Mouse (Mus musculus): ENCODE data around the gene Rpp25l.
A peak's percentile ranks its signal among the peaks of the same experiment; 100 is the strongest.
"Not testable (repeated sequence)": the region's sequence is repeated elsewhere in the genome, so short reads cannot be mapped to it uniquely, and the experiment has no call there.

The Rpp25l gene

DNA sequence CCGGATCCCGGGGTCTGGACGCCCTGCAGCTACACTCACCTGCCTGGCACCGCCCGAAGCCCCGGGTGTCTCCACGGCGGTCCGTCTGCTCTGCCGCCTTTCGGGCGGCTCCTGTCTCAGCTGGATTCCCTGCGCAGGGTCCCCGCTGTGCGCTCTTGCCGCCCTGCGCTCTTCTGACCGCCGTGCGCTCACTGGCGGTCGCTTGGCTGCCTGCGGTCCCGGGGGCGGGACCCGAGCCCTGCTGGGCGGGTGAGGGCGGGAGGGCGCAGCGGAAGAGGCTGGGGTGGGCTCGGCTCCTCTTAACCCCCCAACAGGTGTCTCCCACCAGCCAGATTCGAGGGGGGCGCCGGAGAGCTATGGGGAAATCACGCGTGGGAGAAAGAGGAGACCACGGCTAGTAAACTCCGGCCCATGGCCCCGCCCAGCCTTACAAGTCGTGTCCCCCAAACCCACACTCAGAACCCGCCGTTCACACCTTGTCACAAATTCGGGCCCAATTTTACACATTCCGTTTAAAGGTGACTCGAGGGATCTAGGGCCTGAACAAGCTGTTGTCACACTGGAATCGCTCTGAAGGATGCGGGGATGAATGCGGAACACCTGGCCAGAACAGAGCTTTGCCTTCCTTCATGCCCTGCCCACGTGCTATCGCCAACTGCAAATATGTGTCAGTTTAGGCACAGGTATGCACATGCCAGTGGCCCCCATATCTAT is 17.9 kb upstream of the Rpp25l start, which contains the start of gene Arid3c:
Gene Arid3c (minus strand): TSS at position 91 of the 714 bp plus-strand sequence.
- no peak for DNase-seq

DNA sequence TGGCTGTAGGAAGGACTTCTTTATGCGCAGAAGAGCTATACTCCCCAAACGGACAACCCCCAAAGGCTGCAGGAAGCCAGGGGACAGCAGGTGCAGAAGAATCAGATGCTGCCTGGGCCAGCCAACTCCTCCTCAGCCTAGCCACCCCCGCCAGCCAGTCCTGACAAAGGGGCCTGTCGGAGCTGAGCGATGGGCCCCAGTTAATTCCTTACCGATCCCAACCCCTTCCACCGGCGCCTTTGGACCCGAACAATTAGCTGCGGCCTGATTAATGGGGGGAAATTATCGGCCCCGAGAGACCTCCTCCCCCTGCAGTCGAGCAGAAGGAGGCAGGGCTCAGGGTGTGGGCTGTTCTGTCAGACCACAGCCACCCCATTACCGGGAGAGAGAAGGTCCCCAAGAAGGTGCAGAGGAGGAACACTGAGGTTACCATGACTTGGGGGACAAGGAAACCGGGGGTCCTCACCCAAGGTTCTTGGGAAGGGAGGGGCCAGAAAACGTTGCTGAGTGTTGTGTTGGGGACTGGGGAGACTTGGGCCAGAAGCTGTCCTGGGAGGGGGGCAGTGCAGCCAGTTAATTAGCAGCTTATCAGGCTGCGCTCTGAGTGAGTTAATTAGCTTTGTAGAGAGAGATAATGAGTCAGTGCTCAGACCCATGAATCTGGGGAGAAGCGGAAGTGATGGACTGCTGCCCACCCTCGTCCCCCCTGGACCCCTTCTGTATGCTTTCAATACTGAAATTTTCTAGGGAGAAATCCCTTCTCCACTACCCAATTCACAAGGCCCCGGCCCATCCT is 13.7 kb upstream of the Rpp25l start:
- DNase-seq: no peak

DNA sequence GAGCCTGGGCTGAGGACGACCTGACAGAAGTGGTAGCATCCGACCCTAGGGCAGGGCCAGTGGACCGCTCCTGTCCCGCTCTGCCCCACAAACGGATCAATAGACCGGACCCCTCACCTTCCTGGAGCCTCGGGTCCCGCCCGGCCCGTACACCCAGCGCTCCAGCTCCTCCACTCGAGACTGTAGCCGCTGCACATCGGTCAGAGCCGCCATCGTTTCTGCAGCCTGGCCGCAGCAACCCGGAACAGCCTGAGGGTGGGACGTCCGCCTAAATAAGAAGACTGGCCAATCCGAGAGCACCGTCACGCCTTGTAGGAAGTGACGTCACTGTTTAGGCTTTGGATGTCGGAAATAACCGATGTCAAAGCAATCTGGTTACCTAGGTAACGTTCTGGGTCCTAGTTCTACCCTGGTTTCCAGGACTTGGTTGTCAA is 9.6 kb upstream of the Rpp25l start, which contains the start of gene Dctn3:
Gene Dctn3 (minus strand): TSS at position 253 of the 434 bp plus-strand sequence.
- DNase-seq: peak; percentile 97

DNA sequence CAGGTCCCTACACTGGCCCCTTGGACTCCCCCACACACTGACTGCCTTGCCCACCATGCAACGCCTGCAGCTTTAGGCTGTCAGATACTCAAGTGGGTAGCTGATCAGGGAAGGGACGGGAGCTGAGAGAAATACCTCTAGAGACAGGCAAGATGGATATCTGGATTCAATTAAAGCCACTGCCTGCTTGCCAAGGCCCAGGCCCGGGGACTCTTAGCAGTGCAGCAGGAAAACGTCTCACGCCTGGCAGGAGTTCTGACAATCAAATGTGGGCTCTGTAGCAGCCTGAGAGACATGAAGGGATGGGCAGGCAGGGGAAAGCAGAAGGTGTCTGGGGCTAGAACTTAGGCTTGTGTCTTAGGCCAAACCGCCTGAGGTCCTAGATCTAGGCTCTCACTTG is 3.5 kb upstream of the Rpp25l start:
- DNase-seq: no peak

DNA sequence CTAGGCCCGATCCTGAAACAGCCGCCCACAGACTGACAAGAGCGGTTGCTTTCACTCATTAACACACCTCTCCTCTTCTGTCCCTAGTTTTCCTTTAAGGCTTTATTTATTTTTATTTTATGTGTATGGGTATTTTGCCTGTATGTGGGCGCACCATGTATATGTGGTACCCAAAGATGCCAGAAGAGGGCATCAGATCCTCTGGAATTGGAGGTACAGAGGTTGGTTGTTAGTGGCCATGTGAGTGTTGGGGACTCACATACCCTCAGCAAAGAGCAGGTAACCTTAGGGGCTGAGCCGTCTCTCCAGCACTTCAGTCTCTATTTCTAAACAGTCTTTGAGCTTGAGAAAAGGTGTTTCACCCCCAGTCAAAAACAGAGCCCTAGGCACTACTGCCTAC is 2.3 kb upstream of the Rpp25l start:
- DNase-seq: peak; percentile 75

DNA sequence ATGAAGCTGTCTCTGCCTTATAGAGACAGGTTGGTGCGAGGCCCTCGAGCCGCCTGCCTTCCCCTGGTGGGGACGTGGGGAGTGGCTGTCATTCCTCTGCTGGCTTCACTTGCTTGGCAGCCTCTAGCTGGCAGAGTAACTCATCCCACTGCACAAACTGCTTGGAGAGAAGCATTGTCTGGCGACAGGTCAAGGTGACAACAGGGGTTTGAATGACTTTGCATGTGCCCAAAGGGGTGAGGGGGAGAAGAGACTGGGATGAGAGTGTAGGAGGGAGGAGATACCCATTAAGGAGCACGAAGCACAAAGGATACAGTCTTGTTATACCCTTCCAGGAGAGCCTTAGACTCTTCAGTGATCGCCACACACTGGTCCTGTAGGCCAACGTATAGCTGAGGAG is 1.7 kb upstream of the Rpp25l start:
- DNase-seq: no peak

DNA sequence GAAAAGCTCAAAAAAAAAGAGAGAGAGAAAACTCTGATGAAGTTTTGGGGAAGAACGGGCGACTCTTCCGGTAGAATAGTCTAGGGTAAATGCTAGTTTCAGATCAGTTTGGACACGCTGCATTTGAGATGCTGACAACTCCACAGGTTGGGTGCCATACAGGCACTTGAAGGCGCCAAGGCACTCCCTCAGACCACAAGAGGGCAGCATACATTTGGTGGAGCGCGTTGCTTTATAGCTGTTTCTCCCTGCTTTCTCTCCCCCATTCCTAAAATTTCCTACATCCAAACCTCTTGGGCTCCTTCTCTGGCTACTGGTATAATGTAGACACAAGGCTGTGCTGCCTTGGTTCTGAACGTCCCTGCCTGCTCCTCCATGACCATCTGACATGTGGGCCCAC is 942 bp upstream of the Rpp25l start:
- peak; percentile 87 for DNase-seq

DNA sequence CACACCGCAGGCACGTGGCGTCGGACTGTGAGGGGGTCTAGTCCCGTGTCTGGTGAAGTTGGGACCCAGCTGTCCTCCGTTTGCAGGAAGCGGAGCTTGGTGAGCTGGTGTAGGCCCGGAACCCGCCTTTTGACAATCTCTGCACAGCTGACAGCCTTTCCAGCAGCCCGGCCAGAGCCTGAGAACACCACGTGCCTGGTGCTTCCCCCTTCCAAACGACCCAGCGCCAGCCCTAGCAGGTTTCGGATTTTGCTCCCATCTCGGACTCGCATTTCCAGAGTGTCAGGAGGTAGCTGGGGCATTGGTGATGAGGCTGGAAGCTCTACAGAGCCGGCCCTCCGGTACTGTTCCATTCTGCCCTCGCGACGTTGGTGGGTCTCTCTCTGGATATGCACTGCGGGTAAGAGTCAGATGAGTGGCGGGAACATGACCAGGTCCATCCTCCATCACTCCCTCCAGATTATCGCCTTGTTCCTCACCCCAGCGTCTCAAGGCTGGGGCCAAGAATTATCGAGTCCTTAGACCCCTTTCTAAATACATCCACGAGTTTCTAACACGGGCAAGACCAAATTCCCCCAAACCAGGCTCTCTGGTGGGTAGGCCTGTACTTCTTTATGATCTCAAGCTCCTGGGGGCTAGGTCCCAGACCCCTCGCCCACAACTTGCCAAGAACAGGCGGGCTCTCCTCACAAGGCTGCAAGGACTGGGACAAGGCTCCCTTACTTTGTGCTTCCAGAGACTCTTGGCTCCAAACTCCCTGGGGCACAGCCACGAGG is 725 bp downstream of the Rpp25l start:
- DNase-seq: no peak

DNA sequence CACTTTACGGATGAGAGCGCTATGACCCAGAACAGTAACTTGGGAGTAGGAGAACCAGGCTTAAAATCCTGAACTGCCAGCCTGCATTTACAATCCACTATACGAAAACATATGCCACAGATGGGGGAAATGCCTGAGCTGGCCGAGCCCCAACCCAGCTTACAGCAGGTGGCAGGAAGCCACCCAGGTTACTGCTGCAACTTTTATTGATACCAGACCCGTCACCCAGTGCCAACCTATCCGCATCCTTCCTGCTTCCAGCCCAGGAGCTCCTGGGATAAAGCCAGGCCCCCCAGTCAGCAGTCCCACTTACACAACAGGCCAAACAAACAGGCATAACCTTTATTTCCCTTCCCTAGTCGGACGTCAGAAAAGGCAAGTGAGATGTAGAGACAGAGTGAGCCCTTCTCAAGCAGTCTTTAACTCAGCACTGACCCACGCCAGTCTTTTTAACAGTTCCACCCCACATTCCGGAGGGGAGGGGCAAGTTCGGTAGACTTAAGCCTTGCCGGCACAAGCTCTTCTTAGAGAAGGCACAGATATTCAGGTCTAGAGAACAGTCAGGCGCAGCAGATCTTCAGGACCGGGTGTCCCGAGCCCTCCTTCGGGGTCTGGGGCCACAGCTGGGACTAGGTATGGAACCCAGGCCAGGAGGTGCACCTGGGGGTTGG is 1.5 kb downstream of the Rpp25l start:
- DNase-seq: no peak

DNA sequence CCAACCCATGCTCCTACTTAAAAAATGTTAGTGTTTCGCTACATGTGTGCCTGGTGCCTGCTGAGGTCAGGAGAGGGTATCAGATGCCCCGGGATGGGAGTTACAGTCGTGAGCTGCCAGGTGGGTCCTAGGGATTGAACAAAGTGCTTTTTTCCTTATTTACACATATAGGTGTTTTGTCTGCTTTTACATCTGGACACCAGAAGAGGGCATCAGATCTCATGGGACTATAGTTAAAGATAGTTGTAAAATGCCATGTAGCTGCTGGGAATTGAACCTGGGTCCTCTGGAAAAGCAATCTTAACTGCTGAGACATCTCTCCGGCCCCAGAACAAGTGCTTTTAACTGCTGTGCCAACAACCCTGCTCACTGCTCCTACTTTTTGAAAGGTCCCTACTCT is 3.1 kb downstream of the Rpp25l start:
- no peak for DNase-seq

DNA sequence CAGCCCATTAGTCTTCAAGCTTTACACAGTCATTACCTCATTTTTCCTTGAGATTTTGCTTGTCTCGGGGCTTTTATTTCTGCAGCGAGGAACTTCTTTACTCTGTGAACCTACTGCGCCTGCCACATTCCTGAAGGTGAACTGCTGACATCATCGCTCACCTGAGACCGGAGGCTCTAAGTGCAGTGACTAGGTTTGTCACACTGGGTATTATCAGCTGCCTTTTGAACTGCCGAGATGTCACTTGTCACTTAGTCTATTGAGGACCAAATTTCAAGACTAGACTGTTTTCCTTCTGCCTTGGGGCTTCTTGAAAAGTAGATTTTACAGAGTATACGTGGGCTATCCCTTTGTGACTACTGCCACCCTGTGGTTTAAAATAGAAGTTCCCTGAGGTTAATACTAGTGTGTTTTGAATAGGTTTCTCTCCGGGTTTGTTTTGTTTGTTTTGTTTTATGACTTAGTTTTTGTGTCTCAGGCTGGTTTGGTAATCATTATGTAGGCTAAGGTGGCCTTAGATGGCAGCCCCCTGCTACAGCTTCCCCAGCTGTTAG is 5.1 kb downstream of the Rpp25l start:
- DNase-seq: peak; percentile 85

DNA sequence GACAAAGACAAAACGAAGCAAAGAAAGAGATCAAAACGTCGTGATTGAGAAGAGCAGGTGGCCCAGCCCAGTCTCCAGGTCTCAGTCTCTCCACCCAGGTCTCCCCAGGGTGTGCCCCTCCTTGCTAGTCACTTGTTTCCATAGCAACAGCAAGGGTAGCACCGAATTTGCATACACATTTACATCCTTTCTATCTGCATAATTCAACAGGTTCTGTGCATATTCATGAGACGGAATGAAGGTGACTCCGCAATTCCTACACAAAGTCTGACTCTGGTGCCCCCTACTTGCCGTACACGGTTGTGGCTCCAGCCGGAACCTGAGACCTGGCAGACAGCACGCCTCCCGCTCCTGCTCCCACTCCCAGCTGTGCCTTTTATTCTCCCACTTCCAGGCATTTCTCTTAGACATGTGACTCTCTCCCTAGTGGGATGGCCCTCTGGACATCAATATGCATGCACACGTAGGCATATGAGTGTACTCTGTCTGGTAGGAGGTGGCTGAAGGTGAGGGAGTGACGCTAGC is 6.3 kb downstream of the Rpp25l start:
- DNase-seq: peak; percentile 86

DNA sequence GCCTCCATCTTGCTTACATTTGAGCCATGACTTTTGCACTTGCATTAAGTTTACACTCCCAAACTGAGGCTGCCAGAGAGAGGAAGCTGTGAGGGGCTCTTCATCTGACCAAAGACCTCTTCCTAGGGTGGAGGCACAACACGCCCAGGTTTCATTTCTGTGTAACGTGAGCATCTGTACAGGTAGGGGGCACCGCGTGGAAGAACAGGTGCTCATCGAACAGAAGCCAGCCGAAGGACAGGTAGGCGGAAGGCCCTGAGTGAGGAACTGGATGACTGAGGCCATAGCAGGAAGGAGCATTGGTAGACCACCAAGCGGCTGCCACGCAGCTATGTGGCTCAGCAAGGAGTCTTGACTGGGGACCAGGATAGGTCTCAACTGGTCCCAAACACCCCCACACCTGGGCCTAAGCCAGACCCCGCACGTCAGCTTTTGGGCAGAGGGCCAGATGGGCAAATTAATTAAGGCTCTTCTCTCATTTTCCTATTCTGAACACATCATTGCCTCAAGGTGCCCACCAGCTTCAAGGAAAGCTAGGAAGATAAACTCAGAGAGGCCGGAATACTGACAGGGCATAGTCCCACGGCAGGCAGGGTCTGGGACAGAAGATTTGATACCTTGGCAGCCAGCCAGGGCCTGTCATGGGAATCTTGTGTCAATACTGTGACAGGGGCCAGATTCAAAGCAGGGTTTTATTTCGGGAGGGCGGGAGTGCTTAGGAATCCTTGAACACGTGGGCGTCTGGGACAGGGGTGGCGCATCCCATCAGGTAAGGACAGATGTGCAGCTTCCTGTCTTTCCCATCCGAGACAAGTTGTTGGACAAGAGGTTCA is 7.2 kb downstream of the Rpp25l start:
- no peak for DNase-seq

DNA sequence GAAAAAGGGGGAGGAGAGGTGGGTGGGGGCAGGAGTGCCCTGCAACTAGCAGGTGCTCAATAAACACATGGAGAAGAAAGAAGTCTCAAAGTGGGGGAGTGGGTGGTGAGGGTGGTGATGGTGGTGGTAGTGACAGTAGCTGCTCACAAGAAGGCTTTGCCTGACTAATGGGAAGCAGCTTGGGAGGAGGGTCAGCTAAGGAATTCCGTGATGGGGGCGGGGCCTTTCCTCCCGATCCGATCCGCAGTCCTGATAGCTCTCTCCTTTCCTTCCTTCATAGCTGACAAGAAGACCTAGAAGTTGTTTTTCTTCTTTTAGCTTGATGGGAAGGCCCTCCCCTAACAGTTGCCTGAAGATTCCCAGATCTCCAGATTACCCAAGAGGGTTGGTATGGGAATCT is 8.7 kb downstream of the Rpp25l start:
- DNase-seq: no peak

DNA sequence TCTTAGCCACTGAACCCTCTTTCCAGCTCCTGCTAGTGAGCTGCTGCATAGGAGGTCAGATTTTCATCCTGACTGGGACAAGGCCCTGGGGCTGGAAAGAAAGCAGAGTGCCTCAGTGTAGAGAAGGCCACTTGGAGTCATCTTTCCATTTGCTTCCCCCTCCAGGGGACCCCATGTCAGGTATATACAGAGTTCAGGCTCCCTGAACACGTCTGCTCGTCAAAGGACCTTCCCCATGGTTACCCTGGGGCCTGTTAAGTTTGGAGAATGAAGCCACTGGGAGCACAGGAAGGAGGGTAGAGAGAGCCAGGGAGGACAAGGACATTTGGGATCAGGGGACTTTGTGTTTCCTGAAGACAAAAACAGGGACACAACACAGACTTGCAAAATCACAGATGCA is 11.1 kb downstream of the Rpp25l start:
- not testable (repeated sequence) for DNase-seq

DNA sequence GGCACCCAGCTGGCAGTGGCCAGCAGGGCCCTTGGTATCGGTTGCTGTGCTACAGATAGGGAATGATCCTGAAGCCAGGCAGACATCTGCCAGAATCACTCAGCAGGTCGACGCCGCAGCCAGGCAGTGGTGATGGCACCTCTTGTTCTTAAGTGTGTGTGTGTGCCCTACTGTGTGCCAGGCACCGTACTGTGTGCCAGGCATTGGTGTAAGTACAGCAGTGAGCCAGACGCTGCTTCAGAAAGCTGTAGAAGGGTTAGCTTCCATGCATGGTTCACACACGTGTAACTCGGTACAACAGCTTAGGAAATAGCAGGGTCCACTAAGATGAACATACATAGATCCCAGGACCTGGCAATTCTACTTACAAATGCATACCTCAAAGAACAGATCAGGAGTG is 13.1 kb downstream of the Rpp25l start:
- not testable (repeated sequence) for DNase-seq

DNA sequence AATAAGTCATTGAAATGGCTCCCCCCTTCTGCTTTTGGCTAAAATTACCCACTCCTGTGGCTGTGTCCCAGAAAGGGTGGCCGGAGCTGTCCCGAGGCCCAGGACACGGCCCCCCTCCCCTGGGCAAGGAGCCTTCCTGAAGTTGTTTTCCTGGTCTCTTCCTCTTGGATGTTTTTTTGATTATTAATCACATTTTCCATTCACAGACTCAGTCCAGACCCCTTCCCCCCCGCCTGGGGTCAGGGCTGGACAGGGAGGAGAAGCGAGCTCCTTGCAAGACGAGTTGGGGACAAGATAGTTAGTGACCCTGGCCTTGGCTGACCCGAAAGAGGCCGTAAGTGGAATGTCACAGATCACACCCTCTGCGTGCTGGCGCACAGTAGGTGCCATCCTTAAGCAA is 13.6 kb downstream of the Rpp25l start, which contains the start of gene Il11ra1:
Gene Il11ra1 (plus strand): TSS at position 207 of the 400 bp plus-strand sequence.
- DNase-seq: not testable (repeated sequence)

DNA sequence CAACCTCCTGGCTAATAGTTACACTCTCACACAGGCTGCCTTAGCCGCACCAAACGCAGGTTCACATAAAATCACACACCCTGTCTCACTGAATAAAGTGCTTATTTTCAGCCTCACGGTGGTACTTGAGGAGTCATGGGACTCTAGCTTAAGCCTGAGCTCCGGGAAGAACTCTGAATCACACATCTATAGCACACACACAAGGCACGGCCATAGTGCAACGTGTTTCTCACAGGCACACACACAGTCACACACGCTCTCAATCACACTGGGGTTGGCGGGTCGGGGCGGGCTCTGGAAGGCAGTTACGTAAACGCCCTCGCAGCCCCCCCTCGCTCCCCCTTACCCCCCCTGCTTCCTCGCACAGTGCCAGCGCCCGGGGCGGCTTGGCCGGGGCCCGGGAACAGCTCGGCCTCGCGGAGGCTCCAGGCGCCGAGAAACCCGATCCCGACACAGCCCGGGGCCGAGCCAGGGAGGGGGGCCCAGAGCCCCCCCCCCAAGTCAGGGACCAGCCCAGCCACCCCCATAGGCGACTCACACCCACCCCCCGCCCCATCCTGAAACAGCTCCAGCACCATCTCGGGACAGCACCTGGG is 14.8 kb downstream of the Rpp25l start:
- peak; percentile 74 for DNase-seq

DNA sequence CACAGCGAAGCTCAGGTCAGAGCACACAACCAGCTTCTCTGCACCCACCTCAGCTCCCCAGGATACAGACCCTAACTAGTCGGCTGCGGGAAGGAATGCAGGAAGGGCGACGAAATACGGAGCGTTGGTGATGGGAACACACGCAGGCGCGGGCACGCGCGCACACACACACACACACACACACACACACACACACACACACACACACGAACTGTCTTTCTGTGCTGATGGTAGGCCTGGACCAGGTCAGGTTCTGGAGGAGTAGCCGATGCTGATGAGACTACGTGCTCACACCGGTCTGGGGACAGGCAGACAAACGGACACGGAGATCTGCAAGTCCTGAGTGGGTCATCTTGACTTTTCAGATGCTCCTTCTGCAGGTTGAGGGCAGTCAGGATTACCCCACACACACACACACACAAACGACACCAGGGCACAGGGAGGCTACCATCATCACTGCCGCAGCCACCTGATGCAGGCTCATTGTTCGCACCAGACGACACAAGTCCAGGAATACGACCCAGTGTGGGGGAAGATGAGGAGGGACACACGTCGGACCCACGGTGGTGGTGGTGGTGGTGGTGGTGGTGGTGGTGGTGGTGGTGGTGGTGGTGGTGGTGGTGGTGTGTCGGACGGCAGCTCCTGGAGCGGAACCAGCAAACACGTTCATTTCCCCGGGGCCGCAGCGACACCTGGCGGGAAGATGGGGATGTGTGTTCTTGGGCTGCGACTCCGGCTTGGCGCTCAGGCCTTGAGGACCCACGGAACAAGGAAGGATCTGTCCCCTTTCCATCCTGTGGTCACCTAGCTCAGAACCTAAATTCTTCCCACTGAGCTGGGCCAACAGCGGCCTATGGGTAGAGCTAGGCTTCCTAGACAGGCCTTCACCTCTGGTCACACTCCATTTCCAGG is 16.1 kb downstream of the Rpp25l start, which contains the start of gene Cntfr:
Gene Cntfr (minus strand): TSS at position 160 of the 912 bp plus-strand sequence.
- peak; percentile 90 for DNase-seq
